Mouse (Mus musculus) right cerebral cortex, postnatal 36 days (tissue): ENCODE measurements around the gene Galt.
A peak's percentile ranks its signal among the peaks of the same experiment; 100 is the strongest.

Experiments
- DNase-seq, 2 experiments: peaks; one replicate each; pipeline ENCODE4 v3.0.0; 2022; ENCODE audit warnings: low spot score in 2 of 2, mixed read lengths in 1 of 2

Gene Galt

GRCm38 (mm10) chr4:41754797-41755337, at the start of gene Galt:
Gene Galt, plus strand, starts transcription at chr4:41755228.
- peak in 1 of 2 experiments; percentile 62 for DNase-seq

- no peak for DNase-seq
Observed at GRCm38 (mm10) chr4:41705922-41706754, 48.9 kb upstream of the Galt start.

GRCm38 (mm10) chr4:41707011-41707535, 48.0 kb upstream of the Galt start:
- DNase-seq: peak; percentile 76 to 77

- no peak for DNase-seq
Observed at GRCm38 (mm10) chr4:41708192-41708745, 46.8 kb upstream of the Galt start.

GRCm38 (mm10) chr4:41710229-41710628, 44.8 kb upstream of the Galt start:
- DNase-seq: no peak

GRCm38 (mm10) chr4:41711705-41712375, 43.2 kb upstream of the Galt start:
- DNase-seq: no peak

GRCm38 (mm10) chr4:41712421-41713196, 42.4 kb upstream of the Galt start:
- DNase-seq: no peak

- peak in 1 of 2 experiments; percentile 71 for DNase-seq
Observed at GRCm38 (mm10) chr4:41713197-41714067, 41.6 kb upstream of the Galt start, which contains the start of gene Rpp25l. Gene Rpp25l, minus strand, starts transcription at chr4:41713534.

GRCm38 (mm10) chr4:41714276-41714675, 40.8 kb upstream of the Galt start:
- DNase-seq: no peak

- DNase-seq: no peak
Observed at GRCm38 (mm10) chr4:41715082-41715481, 39.9 kb upstream of the Galt start.

GRCm38 (mm10) chr4:41715596-41715995, 39.4 kb upstream of the Galt start:
- no peak for DNase-seq

GRCm38 (mm10) chr4:41716834-41717233, 38.2 kb upstream of the Galt start:
- no peak for DNase-seq

- DNase-seq: peak; percentile 92 to 97
Observed at GRCm38 (mm10) chr4:41722918-41723351, 32.1 kb upstream of the Galt start, which contains the start of gene Dctn3. Gene Dctn3, minus strand, starts transcription at chr4:41723170.

- DNase-seq: no peak
Observed at GRCm38 (mm10) chr4:41726826-41727621, 28.0 kb upstream of the Galt start.

GRCm38 (mm10) chr4:41731052-41731765, 23.8 kb upstream of the Galt start, which contains the start of gene Arid3c:
Gene Arid3c, minus strand, starts transcription at chr4:41731142.
- DNase-seq: no peak

GRCm38 (mm10) chr4:41737602-41738255, 17.3 kb upstream of the Galt start:
- peak; percentile 72 to 74 for DNase-seq

GRCm38 (mm10) chr4:41738256-41738603, 16.8 kb upstream of the Galt start:
- DNase-seq: no peak

GRCm38 (mm10) chr4:41739260-41739659, 15.8 kb upstream of the Galt start:
- DNase-seq: no peak
